Mouse (Mus musculus) WW6 (cell line): Measurements from ENCODE around the gene Slc15a5.

Experiments
- DNase-seq: peaks from one replicate; pipeline ENCODE4 v3.0.0-alpha.2; 2013; ENCODE audit warnings: low read depth, low spot score

Slc15a5 gene

GRCm38 (mm10) chr6:138055572-138055971, 24.1 kb downstream of the Slc15a5 start:
- DNase-seq, result no peak

GRCm38 (mm10) chr6:138054956-138055355, 24.8 kb downstream of the Slc15a5 start:
- no peak for DNase-seq

- no peak for DNase-seq
These were observed 25.6 kb downstream of the Slc15a5 start for GRCm38 (mm10) chr6:138054166-138054565.

GRCm38 (mm10) chr6:138053686-138054085, 26.0 kb downstream of the Slc15a5 start:
- no peak for DNase-seq

GRCm38 (mm10) chr6:138045364-138045763, 34.4 kb downstream of the Slc15a5 start:
- no peak for DNase-seq

GRCm38 (mm10) chr6:138042891-138043290, 36.8 kb downstream of the Slc15a5 start:
- no peak for DNase-seq

GRCm38 (mm10) chr6:138041865-138042264, 37.9 kb downstream of the Slc15a5 start:
- no peak for DNase-seq

- DNase-seq, result peak; percentile 24
These were observed 42.1 kb downstream of the Slc15a5 start for GRCm38 (mm10) chr6:138037587-138037986.

GRCm38 (mm10) chr6:138036891-138037290, 42.8 kb downstream of the Slc15a5 start:
- no peak for DNase-seq

- no peak for DNase-seq
These were observed 62.8 kb downstream of the Slc15a5 start for GRCm38 (mm10) chr6:138016898-138017297.

- no peak for DNase-seq
These were observed 64.6 kb downstream of the Slc15a5 start for GRCm38 (mm10) chr6:138014976-138015674.

- DNase-seq, result no peak
These were observed 67.8 kb downstream of the Slc15a5 start for GRCm38 (mm10) chr6:138011955-138012354.

GRCm38 (mm10) chr6:138007705-138008104, 72.0 kb downstream of the Slc15a5 start:
- no peak for DNase-seq

- DNase-seq, result no peak
These were observed 73.0 kb downstream of the Slc15a5 start for GRCm38 (mm10) chr6:138006525-138007251.

- no peak for DNase-seq
These were observed 89.9 kb downstream of the Slc15a5 start for GRCm38 (mm10) chr6:137989853-137990252.

- no peak for DNase-seq
These were observed 94.5 kb downstream of the Slc15a5 start for GRCm38 (mm10) chr6:137985169-137985568.

GRCm38 (mm10) chr6:137982195-137982737, 97.5 kb downstream of the Slc15a5 start:
- DNase-seq, result no peak

- no peak for DNase-seq
These were observed 98.6 kb downstream of the Slc15a5 start for GRCm38 (mm10) chr6:137980905-137981696.

- no peak for DNase-seq
These were observed 99.3 kb downstream of the Slc15a5 start for GRCm38 (mm10) chr6:137980413-137980812.

- DNase-seq, result no peak
These were observed 99.9 kb downstream of the Slc15a5 start for GRCm38 (mm10) chr6:137979802-137980201.

GRCm38 (mm10) chr6:137976021-137976420, 103.7 kb downstream of the Slc15a5 start:
- DNase-seq, result no peak

- no peak for DNase-seq
These were observed 116.0 kb downstream of the Slc15a5 start for GRCm38 (mm10) chr6:137963703-137964102.
